Mouse (Mus musculus): ENCODE data around the gene Sdk1.

Sdk1 gene

GRCm38 (mm10) chr5:142242597-142242996 lies 1001.3 kb downstream of the Sdk1 start:
- no peak for DNase-seq (ENCODE audit: low read depth, low spot score)

GRCm38 (mm10) chr5:142243069-142243468 lies 1001.8 kb downstream of the Sdk1 start:
- DNase-seq (ENCODE audit: low read depth, low spot score) = no peak

DNA sequence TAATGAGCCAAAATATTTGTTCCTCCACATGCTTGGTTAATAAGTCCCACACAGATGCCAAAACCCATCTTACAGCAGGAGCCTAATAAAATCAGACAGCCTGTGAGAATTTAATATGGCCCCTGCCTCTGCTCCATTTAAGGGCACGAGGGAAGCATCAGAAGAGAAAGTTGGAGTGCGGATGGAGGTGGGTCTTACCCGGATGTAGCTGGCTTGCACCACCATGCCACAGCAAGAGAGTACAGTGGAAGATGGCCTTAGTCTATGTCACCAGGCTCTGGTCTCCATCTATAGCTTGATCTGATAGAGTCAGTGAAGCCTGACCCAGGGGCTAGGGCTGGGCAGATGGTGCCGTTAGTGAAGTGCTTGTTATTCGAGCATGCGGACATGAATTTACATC lies 1014.9 kb downstream of the Sdk1 start:
- DNase-seq (ENCODE audit: low read depth, low spot score) = no peak

DNA sequence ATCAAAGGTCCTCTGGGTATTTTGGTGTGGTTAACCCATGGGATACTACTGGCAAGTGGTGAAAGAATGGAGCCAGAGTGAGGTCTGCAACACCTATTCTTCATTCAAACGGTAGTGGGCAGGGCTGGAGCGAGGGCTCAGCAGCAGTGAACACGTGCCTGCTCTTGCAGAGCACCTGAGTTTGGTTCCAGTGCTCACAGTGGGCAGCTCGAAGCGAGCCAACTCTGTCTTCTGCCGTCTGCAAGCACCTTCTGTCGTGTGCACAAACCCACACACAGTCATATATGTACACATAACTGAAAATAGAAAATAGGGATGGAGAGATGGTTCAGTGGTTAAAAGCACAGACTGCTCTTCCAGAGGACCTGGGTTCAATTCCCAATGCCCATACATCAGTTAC lies 1017.4 kb downstream of the Sdk1 start:
- DNase-seq (ENCODE audit: low read depth, low spot score) = no peak

- DNase-seq (ENCODE audit: low read depth, low spot score) = no peak
These were observed 1020.8 kb downstream of the Sdk1 start for GRCm38 (mm10) chr5:142262060-142262459.
